Mouse (Mus musculus) megakaryocyte-erythroid progenitor cell, adult 5-6 weeks (primary cell): ENCODE measurements around the gene Krtap5-1. TPM values are rescaled to one million over a fixed set of nuclear protein-coding genes. Genes with fewer than 3 reads are reported as not detected.

ENCODE experiments used
- total RNA-seq, 2 experiments: library from RNA; stranded (forward) in 1 of 2; stranded (reverse) in 1 of 2; fragments of 200-1000, 215-1000 nt in 1 of 2; fragments of >200 nt in 1 of 2; fragmentation: Nextera tagmentation in 1 of 2; gene quantifications; 2 replicates each; pipeline ENCODE4 v1.2.3; 2014 to 2017

Gene Krtap5-1
- total RNA-seq, 2 experiments from 2014 or later: not detected

Other genes with a start within 250 kb of the Krtap5-1 start
- gene Mob2, start 236.1 kb downstream of the Krtap5-1 start, total RNA-seq (2014; fragmentation: Nextera tagmentation): 39.5 and 41.5 TPM in 2 replicates
- 36.2 and 37.3 TPM in 2 replicates for gene Mob2, start 236.1 kb downstream of the Krtap5-1 start, total RNA-seq (2017)
- 0.25 TPM in 1 of 2 replicates, not detected in the other for gene Dusp8, start 201.3 kb downstream of the Krtap5-1 start, total RNA-seq (2014; fragmentation: Nextera tagmentation)
- 0.04 and 1.1 TPM in 2 replicates for gene Dusp8, start 201.3 kb downstream of the Krtap5-1 start, total RNA-seq (2017)
- not detected in 2 replicates for gene Gm45618, start 176.4 kb downstream of the Krtap5-1 start, total RNA-seq (2014; fragmentation: Nextera tagmentation)
- gene Gm45618, start 176.4 kb downstream of the Krtap5-1 start, total RNA-seq (2017): not detected in 2 replicates
- gene Gm39115, start 161.1 kb downstream of the Krtap5-1 start, total RNA-seq (2014; fragmentation: Nextera tagmentation): not detected in 2 replicates
- not detected in 2 replicates for gene Gm39115, start 161.1 kb downstream of the Krtap5-1 start, total RNA-seq (2017)
- not detected in 2 replicates for gene Gm45337, start 152.5 kb downstream of the Krtap5-1 start, total RNA-seq (2014; fragmentation: Nextera tagmentation)
- gene Gm45337, start 152.5 kb downstream of the Krtap5-1 start, total RNA-seq (2017): not detected in 2 replicates
- gene Gm29735, start 140.0 kb downstream of the Krtap5-1 start, total RNA-seq (2014; fragmentation: Nextera tagmentation): not detected in 2 replicates
- not detected in 2 replicates for gene Gm29735, start 140.0 kb downstream of the Krtap5-1 start, total RNA-seq (2017)
- gene Gm4553, start 131.4 kb downstream of the Krtap5-1 start, total RNA-seq (2014; fragmentation: Nextera tagmentation): not detected in 2 replicates
- gene Gm4553, start 131.4 kb downstream of the Krtap5-1 start, total RNA-seq (2017): not detected in 2 replicates
- not detected in 2 replicates for gene Krtap5-2, start 121.1 kb downstream of the Krtap5-1 start, total RNA-seq (2014; fragmentation: Nextera tagmentation)
- not detected in 2 replicates for gene Krtap5-2, start 121.1 kb downstream of the Krtap5-1 start, total RNA-seq (2017)
- gene Gm10153, start 106.7 kb downstream of the Krtap5-1 start, total RNA-seq (2014; fragmentation: Nextera tagmentation): not detected in 2 replicates
- not detected in 2 replicates for gene Gm10153, start 106.7 kb downstream of the Krtap5-1 start, total RNA-seq (2017)
- gene Krtap5-3, start 95.8 kb downstream of the Krtap5-1 start, total RNA-seq (2014; fragmentation: Nextera tagmentation): not detected in 2 replicates
- gene Krtap5-3, start 95.8 kb downstream of the Krtap5-1 start, total RNA-seq (2017): not detected in 2 replicates
- gene Gm7579, start 85.3 kb downstream of the Krtap5-1 start, total RNA-seq (2014; fragmentation: Nextera tagmentation): not detected in 2 replicates
- gene Gm7579, start 85.3 kb downstream of the Krtap5-1 start, total RNA-seq (2017): not detected in 2 replicates
- gene Krtap5-5, start 67.1 kb downstream of the Krtap5-1 start, total RNA-seq (2014; fragmentation: Nextera tagmentation): not detected in 2 replicates
- gene Krtap5-5, start 67.1 kb downstream of the Krtap5-1 start, total RNA-seq (2017): not detected in 2 replicates
- not detected in 2 replicates for gene Gm40460, start 56.0 kb downstream of the Krtap5-1 start, total RNA-seq (2014; fragmentation: Nextera tagmentation)
- gene Gm40460, start 56.0 kb downstream of the Krtap5-1 start, total RNA-seq (2017): not detected in 2 replicates
- gene Gm2431, start 38.8 kb downstream of the Krtap5-1 start, total RNA-seq (2014; fragmentation: Nextera tagmentation): not detected in 2 replicates
- not detected in 2 replicates for gene Gm2431, start 38.8 kb downstream of the Krtap5-1 start, total RNA-seq (2017)
- not detected in 2 replicates for gene Gm4559, start 22.8 kb downstream of the Krtap5-1 start, total RNA-seq (2014; fragmentation: Nextera tagmentation)
- gene Gm4559, start 22.8 kb downstream of the Krtap5-1 start, total RNA-seq (2017): not detected in 2 replicates
- gene Krtap5-4, start 6.4 kb upstream of the Krtap5-1 start, total RNA-seq (2014; fragmentation: Nextera tagmentation): not detected in 2 replicates
- not detected in 2 replicates for gene Krtap5-4, start 6.4 kb upstream of the Krtap5-1 start, total RNA-seq (2017)
- gene Ifitm10, start 76.6 kb upstream of the Krtap5-1 start, total RNA-seq (2014; fragmentation: Nextera tagmentation): 2.3 TPM in 1 of 2 replicates, not detected in the other
- gene Ifitm10, start 76.6 kb upstream of the Krtap5-1 start, total RNA-seq (2017): not detected in 2 replicates
- not detected in 2 replicates for gene Gm49369, start 85.5 kb upstream of the Krtap5-1 start, total RNA-seq (2014; fragmentation: Nextera tagmentation)
- 32.8 TPM in 1 of 2 replicates, not detected in the other for gene Gm49369, start 85.5 kb upstream of the Krtap5-1 start, total RNA-seq (2017)
- gene Ctsd, start 90.9 kb upstream of the Krtap5-1 start, total RNA-seq (2014; fragmentation: Nextera tagmentation): 129 and 174 TPM in 2 replicates
- gene Ctsd, start 90.9 kb upstream of the Krtap5-1 start, total RNA-seq (2017): 136 and 174 TPM in 2 replicates
- gene Syt8, start 137.7 kb upstream of the Krtap5-1 start, total RNA-seq (2014; fragmentation: Nextera tagmentation): 2.0 TPM in 1 of 2 replicates, not detected in the other
- not detected in 2 replicates for gene Syt8, start 137.7 kb upstream of the Krtap5-1 start, total RNA-seq (2017)
- gene Tnni2, start 144.7 kb upstream of the Krtap5-1 start, total RNA-seq (2014; fragmentation: Nextera tagmentation): not detected in 2 replicates
- gene Tnni2, start 144.7 kb upstream of the Krtap5-1 start, total RNA-seq (2017): 0.99 and 18.9 TPM in 2 replicates
- 16.9 and 39.8 TPM in 2 replicates for gene Lsp1, start 163.7 kb upstream of the Krtap5-1 start, total RNA-seq (2014; fragmentation: Nextera tagmentation)
- 12.1 and 42.5 TPM in 2 replicates for gene Lsp1, start 163.7 kb upstream of the Krtap5-1 start, total RNA-seq (2017)
- not detected in 2 replicates for gene Tnnt3, start 201.7 kb upstream of the Krtap5-1 start, total RNA-seq (2014; fragmentation: Nextera tagmentation)
- gene Tnnt3, start 201.7 kb upstream of the Krtap5-1 start, total RNA-seq (2017): not detected in 2 replicates
- 13.0 and 13.8 TPM in 2 replicates for gene Mrpl23, start 235.6 kb upstream of the Krtap5-1 start, total RNA-seq (2014; fragmentation: Nextera tagmentation)
- 46.6 and 82.1 TPM in 2 replicates for gene Mrpl23, start 235.6 kb upstream of the Krtap5-1 start, total RNA-seq (2017)